Comparison of ENCODE assay signal across 8 mouse cellular contexts in genomic region chr2:25290101-25290815, GRCm38 (mm10). TPM values are rescaled to one million over a fixed set of nuclear protein-coding genes. Genes with fewer than 3 reads are reported as not detected.
DNase-seq lines count a peak whose midpoint lies in the region; ATAC-seq and TF ChIP-seq lines count a peak whose summit lies in the region.
"Had no signal": no experiment of that assay in that cellular context is flagged by ENCODE, and none has a peak within 500 bp of the region (broad histone marks: within the 10 kb centered on the region; RNA-seq: fewer than 3 reads in every experiment).

No protein-coding gene starts in this region.

- H3K36me3 ChIP-seq in neural tube, embryonic 12.5 days = peaks cover 10% of the 10 kb centered on the region
- H3K36me3 ChIP-seq in hindbrain, embryonic 16.5 days (ENCODE audit: control insufficient read depth, insufficient read depth, low read length) = peaks cover 20% of the 10 kb centered on the region
- H3K36me3 ChIP-seq in limb, embryonic 13.5 days = peaks cover 13% of the 10 kb centered on the region
- peaks cover 2% of the 10 kb centered on the region for H3K36me3 ChIP-seq in small intestine, adult 2 months (ENCODE audit: control insufficient read depth, insufficient read depth, low read length)

- H3K4me3 ChIP-seq in neural tube, embryonic 12.5 days = peak overlapping the region; percentile 5; the same call in 1 of the 2 replicates
- peak overlapping the region; percentile 32 for H3K4me3 ChIP-seq in hindbrain, embryonic 16.5 days (ENCODE audit: low read length)
- peak overlapping the region; percentile 24 for H3K4me3 ChIP-seq in limb, embryonic 13.5 days
- peak overlapping the region; percentile 67 for H3K4me3 ChIP-seq in small intestine, adult 2 months (ENCODE audit: low read depth, low read length)

- TF ChIP-seq CTCF in small intestine, adult 2 months (IDR thresholded peaks at IDR 0.05; ENCODE audit: extremely low read depth, insufficient read length, insufficient replicate concordance, low read depth, low read length) = no peak

- TF ChIP-seq POLR2A in small intestine, adult 2 months (IDR thresholded peaks at IDR 0.05; ENCODE audit: low read depth, low read length) = no peak

- H3K9me3 ChIP-seq in neural tube, embryonic 12.5 days = no peaks in the 10 kb centered on the region
- H3K9me3 ChIP-seq in hindbrain, embryonic 16.5 days (ENCODE audit: control insufficient read depth, low read length) = no peaks in the 10 kb centered on the region
- H3K9me3 ChIP-seq in limb, embryonic 13.5 days = no peaks in the 10 kb centered on the region

- peaks cover 23% of the 10 kb centered on the region for H3K4me1 ChIP-seq in neural tube, embryonic 12.5 days
- H3K4me1 ChIP-seq in hindbrain, embryonic 16.5 days (ENCODE audit: control insufficient read depth, insufficient read depth, low read depth, low read length) = peaks cover 40% of the 10 kb centered on the region
- H3K4me1 ChIP-seq in limb, embryonic 13.5 days = peaks cover 24% of the 10 kb centered on the region
- H3K4me1 ChIP-seq in small intestine, adult 2 months (ENCODE audit: control insufficient read depth, insufficient read depth, insufficient read length, low read length) = peaks cover 56% of the 10 kb centered on the region

- ATAC-seq in neural tube, embryonic 12.5 days (ENCODE audit: low FRiP score, low read depth) = no peak
- ATAC-seq in hindbrain, embryonic 16.5 days = peak; percentile 67
- no peak for ATAC-seq in limb, embryonic 13.5 days (ENCODE audit: low FRiP score, low read depth)
- ATAC-seq in activated CD4-positive, CD25-positive, alpha-beta regulatory T cell, adult 4 months = no peak

- H3K9ac ChIP-seq in neural tube, embryonic 12.5 days = no peak overlapping the region
- H3K9ac ChIP-seq in hindbrain, embryonic 16.5 days (ENCODE audit: low read depth, low read length) = peak overlapping the region; percentile 53
- H3K9ac ChIP-seq in limb, embryonic 13.5 days = no peak overlapping the region
- H3K9ac ChIP-seq: liver, embryonic 14.5 days had no signal

- H3K27me3 ChIP-seq in neural tube, embryonic 12.5 days (replicated peaks) = peaks cover 75% of the 10 kb centered on the region
- peaks cover 47% of the 10 kb centered on the region for H3K27me3 ChIP-seq in hindbrain, embryonic 16.5 days (replicated peaks; ENCODE audit: control insufficient read depth, insufficient read depth, low read length)
- peaks cover 95% of the 10 kb centered on the region for H3K27me3 ChIP-seq in limb, embryonic 13.5 days
- H3K27me3 ChIP-seq in small intestine, adult 2 months (ENCODE audit: control insufficient read depth, insufficient read depth, low read length) = peaks cover 10% of the 10 kb centered on the region

- 2% methylated on average over 54 of the region's 54 CpGs for WGBS in neural tube, embryonic 12.5 days
- 2% methylated on average over 54 of the region's 54 CpGs for WGBS in hindbrain, embryonic 16.5 days
- WGBS in limb, embryonic 13.5 days = 2% methylated on average over 54 of the region's 54 CpGs
- 1% methylated on average over 54 of the region's 54 CpGs for WGBS in small intestine, adult 2 months

- H3K27ac ChIP-seq in neural tube, embryonic 12.5 days = no peak overlapping the region
- H3K27ac ChIP-seq in hindbrain, embryonic 16.5 days (ENCODE audit: low read depth, low read length) = peak overlapping the region; percentile 49; the same call in 1 of the 2 replicates
- H3K27ac ChIP-seq in limb, embryonic 13.5 days = no peak overlapping the region
- H3K27ac ChIP-seq in small intestine, adult 2 months (ENCODE audit: insufficient read depth, low read depth, low read length) = peak overlapping the region; percentile 66
- H3K27ac ChIP-seq: liver, embryonic 14.5 days had no signal

- no peak for DNase-seq in neural tube, embryonic 10.5 days (ENCODE audit: extremely low spot score, low spot score)
- peak; percentile 83 to 86 for DNase-seq in cerebellum, postnatal 25 days

- peak overlapping the region; percentile 38 for H3K4me2 ChIP-seq in neural tube, embryonic 12.5 days (replicated peaks)
- H3K4me2 ChIP-seq in hindbrain, embryonic 16.5 days (ENCODE audit: low read length) = peak overlapping the region; percentile 55
- H3K4me2 ChIP-seq in limb, embryonic 13.5 days (replicated peaks) = peak overlapping the region; percentile 47

RNA-seq across cellular contexts. Expression of gene Lrrc26, which starts 0.5 kb away (rescaled TPM):
- polyA plus RNA-seq in neural tube, embryonic 12.5 days (2016; fragmentation: Nextera tagmentation; extraction: Ambion mirVana) = not detected in 2 replicates
- polyA plus RNA-seq in hindbrain, embryonic 16.5 days (2015; fragmentation: Nextera tagmentation; extraction: Ambion mirVana) = 0.12 and 0.13 TPM in 2 replicates
- not detected in 2 replicates for polyA plus RNA-seq in limb, embryonic 13.5 days (2015; fragmentation: Nextera tagmentation; extraction: Ambion mirVana)
- polyA plus RNA-seq in small intestine, adult 2 months (2012; rRNA removed) = 49.7 and 138 TPM in 2 replicates
- polyA plus RNA-seq in activated CD4-positive, CD25-positive, alpha-beta regulatory T cell, adult 4 months (2017; shearing (Covaris generic)) = not detected
- polyA plus RNA-seq: liver, embryonic 14.5 days had no signal

RNA-seq across cellular contexts. Expression of gene Tmem210, which starts 2.3 kb away (rescaled TPM):
- not detected in 2 replicates for polyA plus RNA-seq in neural tube, embryonic 12.5 days (2016; fragmentation: Nextera tagmentation; extraction: Ambion mirVana)
- not detected in 2 replicates for polyA plus RNA-seq in hindbrain, embryonic 16.5 days (2015; fragmentation: Nextera tagmentation; extraction: Ambion mirVana)
- not detected in 2 replicates for polyA plus RNA-seq in limb, embryonic 13.5 days (2015; fragmentation: Nextera tagmentation; extraction: Ambion mirVana)
- not detected in 2 replicates for polyA plus RNA-seq in small intestine, adult 2 months (2012; rRNA removed)
- polyA plus RNA-seq in activated CD4-positive, CD25-positive, alpha-beta regulatory T cell, adult 4 months (2017; shearing (Covaris generic)) = not detected
- polyA plus RNA-seq: liver, embryonic 14.5 days had no signal

RNA-seq across cellular contexts. Expression of gene Anapc2, which starts 18.0 kb away (rescaled TPM):
- polyA plus RNA-seq in neural tube, embryonic 12.5 days (2016; fragmentation: Nextera tagmentation; extraction: Ambion mirVana) = 142 and 144 TPM in 2 replicates
- polyA plus RNA-seq in hindbrain, embryonic 16.5 days (2015; fragmentation: Nextera tagmentation; extraction: Ambion mirVana) = 137 and 147 TPM in 2 replicates
- 150 and 154 TPM in 2 replicates for polyA plus RNA-seq in limb, embryonic 13.5 days (2015; fragmentation: Nextera tagmentation; extraction: Ambion mirVana)
- polyA plus RNA-seq in small intestine, adult 2 months (2012; rRNA removed) = 31.0 and 71.6 TPM in 2 replicates
- polyA plus RNA-seq in activated CD4-positive, CD25-positive, alpha-beta regulatory T cell, adult 4 months (2017; shearing (Covaris generic)) = 10 to 100 TPM; 24.8 to 39.3 TPM

RNA-seq across cellular contexts. Expression of gene Ssna1, which starts 18.0 kb away (rescaled TPM):
- 201 and 204 TPM in 2 replicates for polyA plus RNA-seq in neural tube, embryonic 12.5 days (2016; fragmentation: Nextera tagmentation; extraction: Ambion mirVana)
- 181 and 183 TPM in 2 replicates for polyA plus RNA-seq in hindbrain, embryonic 16.5 days (2015; fragmentation: Nextera tagmentation; extraction: Ambion mirVana)
- 231 and 234 TPM in 2 replicates for polyA plus RNA-seq in limb, embryonic 13.5 days (2015; fragmentation: Nextera tagmentation; extraction: Ambion mirVana)
- polyA plus RNA-seq in small intestine, adult 2 months (2012; rRNA removed) = 40.7 and 55.9 TPM in 2 replicates
- polyA plus RNA-seq in activated CD4-positive, CD25-positive, alpha-beta regulatory T cell, adult 4 months (2017; shearing (Covaris generic)) = 100 to 1,000 TPM; 127 to 134 TPM

RNA-seq across cellular contexts. Expression of gene Tprn, which starts 27.8 kb away (rescaled TPM):
- 14.4 and 15.2 TPM in 2 replicates for polyA plus RNA-seq in neural tube, embryonic 12.5 days (2016; fragmentation: Nextera tagmentation; extraction: Ambion mirVana)
- 20.3 TPM in 2 replicates for polyA plus RNA-seq in hindbrain, embryonic 16.5 days (2015; fragmentation: Nextera tagmentation; extraction: Ambion mirVana)
- 7.2 and 8.2 TPM in 2 replicates for polyA plus RNA-seq in limb, embryonic 13.5 days (2015; fragmentation: Nextera tagmentation; extraction: Ambion mirVana)
- polyA plus RNA-seq in small intestine, adult 2 months (2012; rRNA removed) = 183 and 436 TPM in 2 replicates
- polyA plus RNA-seq in activated CD4-positive, CD25-positive, alpha-beta regulatory T cell, adult 4 months (2017; shearing (Covaris generic)) = 10 to 100 TPM in 1 of 2 experiments, 1 to 10 TPM in 1; 5.5 to 12.4 TPM

Comparison
In these comparisons a context has a peak if more than half of its experiments do, and no peak if none do; other contexts are left out.
1. H3K27ac ChIP-seq: peak in hindbrain, embryonic 16.5 days (single experiment) and small intestine, adult 2 months (single experiment); none in neural tube, embryonic 12.5 days (single experiment) and limb, embryonic 13.5 days (single experiment).
2. H3K4me3 ChIP-seq: peak in every context shown above with its lines; median percentile 67 in small intestine, adult 2 months; 32 in hindbrain, embryonic 16.5 days; 24 in limb, embryonic 13.5 days; 5 in neural tube, embryonic 12.5 days.
3. RNA of gene Lrrc26, which starts 0.5 kb away (polyA plus RNA-seq): 49.7 to 138 TPM in small intestine, adult 2 months; 0.12 to 0.13 TPM in hindbrain, embryonic 16.5 days, not detected in neural tube, embryonic 12.5 days, not detected in limb, embryonic 13.5 days and not detected in activated CD4-positive, CD25-positive, alpha-beta regulatory T cell, adult 4 months; every median in the first group is over 10 times any median in the second.
4. Peak in every context shown above with its lines, with median percentiles within 50 percentile points of each other: H3K4me2 ChIP-seq.